Mouse (Mus musculus): Measurements from ENCODE around the gene Dexi. TPM values are rescaled to one million over a fixed set of nuclear protein-coding genes. Genes with fewer than 3 reads are reported as not detected.
A peak's percentile ranks its signal among the peaks of the same experiment; 100 is the strongest.

Dexi gene
- polyA plus RNA-seq, 1 experiment from 2014 or later = 13.3 TPM

DNA sequence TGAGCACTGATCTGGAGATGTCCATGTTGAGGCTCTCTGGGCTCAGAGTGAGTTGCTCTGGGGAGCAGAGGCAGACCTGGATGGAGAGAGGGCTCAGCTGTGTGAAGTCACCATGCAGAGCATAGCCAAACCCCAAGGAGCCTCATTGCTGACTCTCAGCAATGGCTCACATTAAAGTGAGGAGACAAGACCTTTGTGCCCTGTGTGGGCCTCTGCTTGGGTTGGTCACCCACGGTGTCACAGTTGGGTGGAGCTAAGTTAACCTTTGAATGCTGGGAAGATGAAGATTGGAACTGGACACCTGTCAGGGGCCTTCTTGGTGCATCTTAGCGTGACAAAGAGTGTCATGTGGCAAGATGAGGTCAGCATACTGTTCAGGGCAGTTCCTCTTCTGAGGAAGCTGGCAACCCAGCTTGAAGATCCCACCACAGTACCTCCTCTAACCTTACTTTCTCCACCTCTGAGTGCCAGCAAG lies 47.0 kb downstream of the Dexi start:
- Histone ChIP-seq H3K4me3 (ENCODE audit: low read depth, low read length) (no peak overlapping the region), H3K4me2 (ENCODE audit: low read length) (no peak overlapping the region), H3K27ac (ENCODE audit: low read length) (no peak overlapping the region), H3K9ac (ENCODE audit: low read depth, low read length) (no peak overlapping the region), H3K27me3 (ENCODE audit: control insufficient read depth, insufficient read depth, low read depth, low read length) (no peaks in the 10 kb centered on the region), H3K36me3 (ENCODE audit: control insufficient read depth, insufficient read depth, low read length) (no peaks in the 10 kb centered on the region), H3K9me3 (replicated peaks; ENCODE audit: control insufficient read depth, low read length, poor library complexity, severe bottlenecking) (no peaks in the 10 kb centered on the region), H3K4me1 (ENCODE audit: control insufficient read depth, insufficient read depth, low read length) (no peaks in the 10 kb centered on the region)
- no peak for ATAC-seq
- 73% methylated on average over 2 of the region's 2 CpGs for WGBS

- Histone ChIP-seq H3K4me1 (ENCODE audit: control insufficient read depth, insufficient read depth, low read length) (no peaks in the 10 kb centered on the region), H3K9me3 (replicated peaks; ENCODE audit: control insufficient read depth, low read length, poor library complexity, severe bottlenecking) (no peaks in the 10 kb centered on the region), H3K9ac (ENCODE audit: low read depth, low read length) (no peak overlapping the region), H3K36me3 (ENCODE audit: control insufficient read depth, insufficient read depth, low read length) (no peaks in the 10 kb centered on the region), H3K4me3 (ENCODE audit: low read depth, low read length) (no peak overlapping the region), H3K4me2 (ENCODE audit: low read length) (no peak overlapping the region), H3K27ac (ENCODE audit: low read length) (no peak overlapping the region), H3K27me3 (ENCODE audit: control insufficient read depth, insufficient read depth, low read depth, low read length) (peaks cover 5% of the 10 kb centered on the region; the same call in 1 of the 2 replicates)
- 87% methylated on average over 3 of the region's 3 CpGs for WGBS
- no peak for ATAC-seq
Measured at GRCm38 (mm10) chr16:10492587-10492986, 50.3 kb downstream of the Dexi start.

DNA sequence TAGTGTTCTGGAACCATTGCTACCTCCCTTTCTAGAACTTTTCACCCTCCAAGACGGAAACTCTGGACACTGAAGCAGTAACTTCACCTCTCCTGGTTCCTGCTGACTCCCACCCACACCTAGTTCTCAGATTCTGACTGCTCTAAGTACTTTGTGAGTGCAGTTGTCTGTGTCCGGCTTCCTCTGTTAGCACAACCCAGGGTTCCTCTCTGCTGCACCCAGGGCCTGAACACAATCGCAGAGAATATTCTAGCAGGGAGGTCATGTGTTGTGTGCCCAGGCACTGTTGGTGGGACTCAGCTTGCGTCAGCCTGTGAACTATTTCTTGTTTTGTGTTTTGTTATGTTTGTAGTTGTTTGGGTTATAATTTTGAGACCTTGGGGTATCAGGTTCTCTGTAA lies 51.1 kb downstream of the Dexi start:
- Histone ChIP-seq H3K4me3 (ENCODE audit: low read depth, low read length) (no peak overlapping the region), H3K4me2 (ENCODE audit: low read length) (no peak overlapping the region), H3K9me3 (replicated peaks; ENCODE audit: control insufficient read depth, low read length, poor library complexity, severe bottlenecking) (no peaks in the 10 kb centered on the region), H3K4me1 (ENCODE audit: control insufficient read depth, insufficient read depth, low read length) (no peaks in the 10 kb centered on the region), H3K27me3 (ENCODE audit: control insufficient read depth, insufficient read depth, low read depth, low read length) (peaks cover 5% of the 10 kb centered on the region; the same call in 1 of the 2 replicates), H3K27ac (ENCODE audit: low read length) (no peak overlapping the region), H3K36me3 (ENCODE audit: control insufficient read depth, insufficient read depth, low read length) (no peaks in the 10 kb centered on the region), H3K9ac (ENCODE audit: low read depth, low read length) (no peak overlapping the region)
- no peak for ATAC-seq
- WGBS = 93% methylated on average over 4 of the region's 4 CpGs

DNA sequence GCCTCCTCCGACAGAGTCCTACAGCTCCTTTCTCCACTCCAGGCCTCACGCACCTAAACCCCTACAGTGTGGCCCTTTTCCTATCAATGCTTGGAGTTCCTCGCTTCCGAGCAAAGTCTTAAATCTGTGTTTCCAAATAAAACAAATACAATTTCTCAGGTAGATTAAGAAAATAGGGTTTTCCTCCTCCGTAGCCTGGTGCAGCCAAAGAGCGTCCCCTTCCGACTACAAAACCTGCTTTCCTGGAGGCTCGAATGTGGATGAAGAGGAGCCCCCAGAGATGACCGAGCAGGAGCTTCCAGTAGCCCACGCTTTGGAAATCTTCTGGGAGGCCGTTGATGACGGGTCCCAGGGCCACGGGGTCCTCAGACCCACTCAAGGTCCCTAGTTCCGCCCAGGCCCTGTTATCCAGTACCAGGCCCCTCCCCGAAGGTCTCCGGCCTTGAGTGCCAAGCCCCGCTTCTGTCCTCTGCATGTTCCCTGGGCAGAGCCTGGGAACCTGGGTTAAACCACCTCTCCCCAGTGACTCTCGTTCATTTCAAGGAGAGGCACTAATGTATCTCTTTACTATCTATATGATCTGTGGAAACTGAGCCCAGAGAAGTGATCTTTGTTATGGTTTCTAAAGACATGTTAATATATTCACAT lies 52.2 kb downstream of the Dexi start:
- no peaks in the 10 kb centered on the region for H3K36me3 ChIP-seq (ENCODE audit: control insufficient read depth, insufficient read depth, low read length)
- WGBS = 85% methylated on average over 18 of the region's 18 CpGs
- no peak overlapping the region for H3K27ac ChIP-seq (ENCODE audit: low read length)
- ATAC-seq = no peak
- no peaks in the 10 kb centered on the region for H3K9me3 ChIP-seq (replicated peaks; ENCODE audit: control insufficient read depth, low read length, poor library complexity, severe bottlenecking)
- peaks cover 5% of the 10 kb centered on the region; the same call in 1 of the 2 replicates for H3K27me3 ChIP-seq (ENCODE audit: control insufficient read depth, insufficient read depth, low read depth, low read length)
- no peaks in the 10 kb centered on the region for H3K4me1 ChIP-seq (ENCODE audit: control insufficient read depth, insufficient read depth, low read length)
- no peak overlapping the region for H3K9ac ChIP-seq (ENCODE audit: low read depth, low read length)
- H3K4me3 ChIP-seq (ENCODE audit: low read depth, low read length) = no peak overlapping the region
- H3K4me2 ChIP-seq (ENCODE audit: low read length) = no peak overlapping the region

GRCm38 (mm10) chr16:10489904-10490457 lies 52.9 kb downstream of the Dexi start:
- Histone ChIP-seq H3K9me3 (replicated peaks; ENCODE audit: control insufficient read depth, low read length, poor library complexity, severe bottlenecking) (no peaks in the 10 kb centered on the region), H3K4me2 (ENCODE audit: low read length) (peak overlapping the region; percentile 39), H3K36me3 (ENCODE audit: control insufficient read depth, insufficient read depth, low read length) (no peaks in the 10 kb centered on the region), H3K4me1 (ENCODE audit: control insufficient read depth, insufficient read depth, low read length) (no peaks in the 10 kb centered on the region), H3K27ac (ENCODE audit: low read length) (no peak overlapping the region), H3K27me3 (ENCODE audit: control insufficient read depth, insufficient read depth, low read depth, low read length) (peaks cover 5% of the 10 kb centered on the region; the same call in 1 of the 2 replicates), H3K9ac (ENCODE audit: low read depth, low read length) (no peak overlapping the region), H3K4me3 (ENCODE audit: low read depth, low read length) (no peak overlapping the region)
- 16% methylated on average over 14 of the region's 14 CpGs for WGBS
- ATAC-seq = no peak

GRCm38 (mm10) chr16:10489483-10489882 lies 53.4 kb downstream of the Dexi start:
- no peak for ATAC-seq
- Histone ChIP-seq H3K27ac (ENCODE audit: low read length) (no peak overlapping the region), H3K36me3 (ENCODE audit: control insufficient read depth, insufficient read depth, low read length) (no peaks in the 10 kb centered on the region), H3K4me1 (ENCODE audit: control insufficient read depth, insufficient read depth, low read length) (no peaks in the 10 kb centered on the region), H3K9ac (ENCODE audit: low read depth, low read length) (no peak overlapping the region), H3K9me3 (replicated peaks; ENCODE audit: control insufficient read depth, low read length, poor library complexity, severe bottlenecking) (no peaks in the 10 kb centered on the region), H3K4me2 (ENCODE audit: low read length) (peak overlapping the region; percentile 39), H3K27me3 (ENCODE audit: control insufficient read depth, insufficient read depth, low read depth, low read length) (peaks cover 5% of the 10 kb centered on the region; the same call in 1 of the 2 replicates), H3K4me3 (ENCODE audit: low read depth, low read length) (no peak overlapping the region)
- WGBS = 9% methylated on average over 9 of the region's 9 CpGs

GRCm38 (mm10) chr16:10488769-10489481 lies 53.9 kb downstream of the Dexi start:
- Histone ChIP-seq H3K9me3 (replicated peaks; ENCODE audit: control insufficient read depth, low read length, poor library complexity, severe bottlenecking) (no peaks in the 10 kb centered on the region), H3K36me3 (ENCODE audit: control insufficient read depth, insufficient read depth, low read length) (no peaks in the 10 kb centered on the region), H3K9ac (ENCODE audit: low read depth, low read length) (no peak overlapping the region), H3K4me2 (ENCODE audit: low read length) (no peak overlapping the region), H3K4me1 (ENCODE audit: control insufficient read depth, insufficient read depth, low read length) (no peaks in the 10 kb centered on the region), H3K27ac (ENCODE audit: low read length) (no peak overlapping the region), H3K4me3 (ENCODE audit: low read depth, low read length) (no peak overlapping the region), H3K27me3 (ENCODE audit: control insufficient read depth, insufficient read depth, low read depth, low read length) (peaks cover 5% of the 10 kb centered on the region; the same call in 1 of the 2 replicates)
- ATAC-seq = no peak
- 90% methylated on average over 7 of the region's 7 CpGs for WGBS

- H3K4me1 ChIP-seq (ENCODE audit: control insufficient read depth, insufficient read depth, low read length) = no peaks in the 10 kb centered on the region
- no peak overlapping the region for H3K4me3 ChIP-seq (ENCODE audit: low read depth, low read length)
- H3K36me3 ChIP-seq (ENCODE audit: control insufficient read depth, insufficient read depth, low read length) = no peaks in the 10 kb centered on the region
- 93% methylated on average over 8 of the region's 8 CpGs for WGBS
- no peak overlapping the region for H3K9ac ChIP-seq (ENCODE audit: low read depth, low read length)
- H3K4me2 ChIP-seq (ENCODE audit: low read length) = no peak overlapping the region
- ATAC-seq = no peak
- no peak overlapping the region for H3K27ac ChIP-seq (ENCODE audit: low read length)
- H3K9me3 ChIP-seq (replicated peaks; ENCODE audit: control insufficient read depth, low read length, poor library complexity, severe bottlenecking) = no peaks in the 10 kb centered on the region
- H3K27me3 ChIP-seq (ENCODE audit: control insufficient read depth, insufficient read depth, low read depth, low read length) = peaks cover 5% of the 10 kb centered on the region; the same call in 1 of the 2 replicates
Measured at GRCm38 (mm10) chr16:10487895-10488493, 54.9 kb downstream of the Dexi start.
